Mouse (Mus musculus): Measurements from ENCODE around the gene Atg16l1.

Gene Atg16l1

DNA sequence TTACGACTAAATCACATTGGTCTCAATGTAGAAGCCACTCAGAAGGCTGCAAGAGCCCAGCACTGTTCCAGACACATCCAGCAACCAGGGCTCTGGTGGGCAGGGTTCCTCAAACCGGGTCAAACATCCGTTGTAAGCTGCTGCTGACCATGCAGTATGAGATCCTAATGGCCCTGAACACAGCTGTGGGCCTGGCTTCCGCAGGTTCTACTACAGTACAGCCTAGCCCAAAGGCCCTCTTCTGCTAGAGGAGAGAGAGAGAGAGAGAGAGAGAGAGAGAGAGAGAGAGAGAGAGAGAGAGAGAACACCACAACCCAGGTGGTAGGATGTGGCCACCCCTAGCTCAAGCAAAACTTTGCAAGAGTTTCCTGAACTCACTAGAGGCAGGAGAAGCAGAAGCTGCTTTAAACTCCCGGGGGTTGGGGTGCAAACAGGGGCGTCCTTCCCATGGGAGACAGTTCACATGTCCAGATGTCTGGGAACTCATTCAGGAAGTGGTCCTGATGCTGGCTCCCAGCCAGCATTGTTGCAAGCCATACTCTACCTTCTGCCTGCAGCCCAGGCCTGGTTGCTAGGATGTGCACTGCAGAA is 74.0 kb downstream of the Atg16l1 start:
- DNase-seq (ENCODE audit: low spot score in 2 of 2), result peak; percentile 51 to 52

DNA sequence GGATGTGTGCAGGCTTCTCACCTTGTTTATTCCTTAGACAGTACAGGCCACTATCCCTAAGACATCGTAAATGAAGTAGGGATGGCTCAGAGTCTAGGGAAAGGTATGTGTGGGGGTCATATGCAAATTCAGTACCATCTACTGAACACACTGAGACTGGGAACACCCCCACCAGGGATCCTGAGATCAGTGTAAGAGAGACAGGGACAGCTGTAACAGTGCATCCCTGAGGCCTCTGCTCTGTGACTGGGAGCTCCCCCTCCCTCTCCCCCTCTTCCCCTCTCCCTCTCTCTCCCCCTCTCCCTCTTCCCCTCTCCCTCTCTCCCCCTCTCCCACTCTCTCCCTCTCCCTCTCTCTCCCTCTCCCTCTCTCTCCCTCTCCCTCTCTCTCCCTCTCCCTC is 80.8 kb downstream of the Atg16l1 start:
- no peak for DNase-seq (ENCODE audit: low spot score in 2 of 2)

DNA sequence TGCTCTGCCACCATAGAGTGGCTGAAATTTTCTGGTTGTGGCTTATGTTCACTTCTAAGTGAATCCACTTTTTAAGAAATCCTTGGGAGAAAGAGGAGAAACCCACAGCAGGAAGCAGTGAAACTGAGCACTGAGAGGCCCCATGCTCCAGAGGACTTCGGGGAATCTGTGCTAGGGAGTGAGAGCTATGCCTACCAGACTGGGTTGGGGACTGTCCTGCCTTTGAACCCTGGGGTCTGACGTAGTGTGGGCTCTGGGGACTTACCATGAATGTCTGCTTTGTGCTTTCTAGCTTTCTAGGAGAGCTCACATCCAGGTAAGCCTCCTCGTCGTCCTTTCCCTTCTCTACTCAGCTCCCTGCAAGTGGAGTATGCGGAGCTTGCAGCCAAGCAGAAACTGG is 81.3 kb downstream of the Atg16l1 start:
- DNase-seq (ENCODE audit: low spot score in 2 of 2), result no peak

DNA sequence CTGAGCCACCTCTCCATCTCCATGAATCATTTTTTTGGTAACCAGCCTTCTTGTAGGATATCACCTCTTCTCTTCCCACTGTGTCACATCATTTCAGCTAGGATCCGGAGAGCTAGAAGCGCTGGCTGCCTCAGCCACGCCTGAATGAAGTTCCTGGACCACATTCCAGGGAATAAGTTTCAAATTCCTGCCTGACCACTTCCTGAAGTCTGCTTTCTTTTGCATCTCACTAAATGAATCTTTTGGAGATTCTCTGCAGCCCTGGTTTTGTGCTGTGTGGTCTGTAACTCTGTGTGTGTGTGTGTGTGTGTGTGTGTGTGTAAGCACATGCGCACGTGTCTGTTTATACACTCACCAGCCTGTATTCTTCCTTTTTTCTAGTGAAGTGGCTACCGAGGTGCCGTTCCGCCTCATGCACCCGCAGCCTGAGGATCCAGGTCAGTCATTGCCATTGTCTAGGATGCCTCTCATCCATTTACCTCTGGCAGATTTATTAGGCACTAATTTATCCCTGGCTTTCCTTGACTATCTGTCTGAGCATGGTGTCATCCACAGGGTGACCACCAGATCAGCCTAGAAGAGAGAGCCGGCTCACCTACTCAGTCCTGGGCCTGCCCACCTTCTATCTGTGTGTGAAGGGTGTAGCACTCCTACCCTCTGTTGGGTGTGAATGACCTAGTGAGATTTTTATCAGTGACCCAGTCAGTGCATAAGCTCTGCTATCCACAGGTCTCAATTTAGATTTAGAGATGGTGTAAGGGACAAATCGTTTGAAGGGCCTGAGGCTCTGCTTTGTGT is 84.9 kb downstream of the Atg16l1 start:
- DNase-seq (ENCODE audit: low spot score in 2 of 2), result no peak

All from right cerebral cortex, postnatal 10 days (tissue).